Mouse (Mus musculus) neural tube, embryonic 11.5 days (tissue): ENCODE measurements around the gene Cacng5. TPM values are rescaled to one million over a fixed set of nuclear protein-coding genes. Genes with fewer than 3 reads are reported as not detected.

ENCODE experiments used
- ATAC-seq: fragments of 200-750 bp; cut with Nextera tagmentation; 2 replicates; pipeline ENCODE4 v1.8.0; 2017; ENCODE audit warnings: moderate number of reproducible peaks, mild to moderate bottlenecking, moderate TSS enrichment, moderate library complexity; ENCODE audit not compliant: insufficient read depth, low FRiP score, low TSS enrichment
- DNase-seq: peaks from one replicate; pipeline ENCODE4 v3.0.0-alpha.2; 2015; ENCODE audit warnings: low spot score
- H3K27ac ChIP-seq: fragments of 300-500 bp; sonication (generic); 2 replicates; pipeline ENCODE4 v1.5.1; 2014; ENCODE audit warnings: low read depth, mild to moderate bottlenecking, low read length
- H3K27me3 ChIP-seq: fragments of 300-500 bp; sonication (generic); 2 replicates; pipeline ENCODE4 v1.6.1; 2014; ENCODE audit warnings: mild to moderate bottlenecking, low read length, mixed read lengths; ENCODE audit not compliant: control insufficient read depth, insufficient read depth
- H3K36me3 ChIP-seq: fragments of 300-500 bp; sonication (generic); 2 replicates; pipeline ENCODE4 v1.6.1; 2014; ENCODE audit warnings: mild to moderate bottlenecking, low read length, moderate library complexity, mixed read lengths; ENCODE audit not compliant: control insufficient read depth, insufficient read depth
- H3K4me1 ChIP-seq: fragments of 300-500 bp; sonication (generic); 2 replicates; pipeline ENCODE4 v1.6.1; 2014; ENCODE audit warnings: low read length, mixed read lengths; ENCODE audit not compliant: control insufficient read depth, insufficient read depth
- H3K4me2 ChIP-seq: fragments of 300-500 bp; sonication (generic); 2 replicates; pipeline ENCODE4 v1.6.1; 2014; ENCODE audit warnings: low read depth, mild to moderate bottlenecking, moderate library complexity
- H3K4me3 ChIP-seq: fragments of 300-500 bp; sonication (generic); 2 replicates; pipeline ENCODE4 v1.5.1; 2014; ENCODE audit warnings: low read depth, low read length
- H3K9ac ChIP-seq: fragments of 300-500 bp; sonication (generic); 2 replicates; pipeline ENCODE4 v1.6.1; 2014; ENCODE audit warnings: mild to moderate bottlenecking, low read length
- H3K9me3 ChIP-seq: fragments of 300-500 bp; sonication (generic); 2 replicates; pipeline ENCODE4 v1.6.1; 2016; ENCODE audit warnings: low read length; ENCODE audit not compliant: control insufficient read depth
- WGBS: fragments of 180-500 bp; shearing (Covaris S2); extraction: QIAGEN DNeasy Blood & Tissue Kit; methylation state at CpG from one replicate; pipeline ENCODE4 v1.1.7; 2014; 5-methylcytosine and 5-hydroxymethylcytosine counted together
- polyA plus RNA-seq: library from polyadenylated mRNA; unstranded; fragments of >200 nt; fragmentation: Nextera tagmentation; extraction: Ambion mirVana; gene quantifications from 2 replicates; pipeline ENCODE4 v1.2.1, GENCODE M21; 2014

Cacng5 gene
- polyA plus RNA-seq, 1 experiment from 2014 or later: 3.8 TPM

- Histone ChIP-seq H3K4me2 (no peak overlapping the region), H3K9ac (no peak overlapping the region), H3K4me1 (no peaks in the 10 kb centered on the region), H3K27me3 (no peaks in the 10 kb centered on the region), H3K36me3 (no peaks in the 10 kb centered on the region), H3K9me3 (no peaks in the 10 kb centered on the region), H3K4me3 (no peak overlapping the region), H3K27ac (no peak overlapping the region)
- WGBS: 89% methylated on average over 2 of the region's 2 CpGs
- ATAC-seq: no peak
- no peak for DNase-seq
These were observed 22.1 kb upstream of the Cacng5 start for GRCm38 (mm10) chr11:107936929-107937328.

- Histone ChIP-seq H3K4me1 (no peaks in the 10 kb centered on the region), H3K9ac (no peak overlapping the region), H3K4me3 (no peak overlapping the region), H3K27ac (no peak overlapping the region), H3K4me2 (no peak overlapping the region), H3K9me3 (no peaks in the 10 kb centered on the region), H3K36me3 (no peaks in the 10 kb centered on the region), H3K27me3 (no peaks in the 10 kb centered on the region)
- WGBS: 75% methylated on average over 7 of the region's 7 CpGs
- DNase-seq (no peak), ATAC-seq (no peak)
These were observed 16.9 kb upstream of the Cacng5 start for GRCm38 (mm10) chr11:107931721-107932120.

- DNase-seq: no peak
- 90% methylated on average over 11 of the region's 11 CpGs for WGBS
These were observed 16.4 kb upstream of the Cacng5 start for GRCm38 (mm10) chr11:107931288-107931687.

GRCm38 (mm10) chr11:107929712-107930111 is 14.9 kb upstream of the Cacng5 start:
- no peaks in the 10 kb centered on the region for H3K27me3 ChIP-seq
- no peak overlapping the region for H3K9ac ChIP-seq
- H3K4me1 ChIP-seq: no peaks in the 10 kb centered on the region
- no peaks in the 10 kb centered on the region for H3K9me3 ChIP-seq
- no peak overlapping the region for H3K4me3 ChIP-seq
- WGBS: 59% methylated on average over 3 of the region's 3 CpGs
- DNase-seq (no peak), ATAC-seq (no peak)
- no peak overlapping the region for H3K27ac ChIP-seq
- no peaks in the 10 kb centered on the region for H3K36me3 ChIP-seq
- no peak overlapping the region for H3K4me2 ChIP-seq

More at GRCm38 (mm10) chr11:107931288-107931687, 16.4 kb upstream of the Cacng5 start:
- Histone ChIP-seq H3K4me2 (no peak overlapping the region), H3K4me3 (no peak overlapping the region), H3K9ac (no peak overlapping the region), H3K36me3 (no peaks in the 10 kb centered on the region), H3K27ac (no peak overlapping the region), H3K27me3 (no peaks in the 10 kb centered on the region), H3K9me3 (no peaks in the 10 kb centered on the region), H3K4me1 (no peaks in the 10 kb centered on the region)
- ATAC-seq: no peak

GRCm38 (mm10) chr11:107919852-107920508 is 5.1 kb upstream of the Cacng5 start:
- ATAC-seq: no peak
- Histone ChIP-seq H3K9ac (no peak overlapping the region), H3K27ac (no peak overlapping the region), H3K4me1 (no peaks in the 10 kb centered on the region; the same call in 1 of the 2 replicates), H3K9me3 (no peaks in the 10 kb centered on the region), H3K27me3 (no peaks in the 10 kb centered on the region), H3K36me3 (no peaks in the 10 kb centered on the region), H3K4me2 (no peak overlapping the region), H3K4me3 (no peak overlapping the region)
- 48% methylated on average over 16 of the region's 16 CpGs for WGBS
- peak; percentile 42 for DNase-seq

GRCm38 (mm10) chr11:107917721-107918235 is 2.9 kb upstream of the Cacng5 start:
- no peak overlapping the region for H3K9ac ChIP-seq
- ATAC-seq (no peak), DNase-seq (peak; percentile 21)
- H3K4me2 ChIP-seq: no peak overlapping the region
- H3K4me1 ChIP-seq: no peaks in the 10 kb centered on the region; the same call in 1 of the 2 replicates
- no peak overlapping the region for H3K4me3 ChIP-seq
- H3K9me3 ChIP-seq: no peaks in the 10 kb centered on the region
- H3K36me3 ChIP-seq: no peaks in the 10 kb centered on the region
- 61% methylated on average over 9 of the region's 9 CpGs for WGBS
- H3K27ac ChIP-seq: no peak overlapping the region
- peaks cover 12% of the 10 kb centered on the region for H3K27me3 ChIP-seq

GRCm38 (mm10) chr11:107913317-107913716 is 1.5 kb downstream of the Cacng5 start:
- no peak for ATAC-seq
- WGBS: 60% methylated on average over 3 of the region's 3 CpGs

GRCm38 (mm10) chr11:107905364-107905763 is 9.5 kb downstream of the Cacng5 start:
- H3K27me3 ChIP-seq: no peaks in the 10 kb centered on the region
- 75% methylated on average over 9 of the region's 9 CpGs for WGBS
- no peak overlapping the region for H3K27ac ChIP-seq
- no peaks in the 10 kb centered on the region for H3K36me3 ChIP-seq
- H3K9me3 ChIP-seq: no peaks in the 10 kb centered on the region
- no peak overlapping the region for H3K4me2 ChIP-seq
- no peaks in the 10 kb centered on the region for H3K4me1 ChIP-seq
- no peak overlapping the region for H3K4me3 ChIP-seq
- H3K9ac ChIP-seq: no peak overlapping the region
- DNase-seq (no peak), ATAC-seq (no peak)

More at GRCm38 (mm10) chr11:107913317-107913716, 1.5 kb downstream of the Cacng5 start:
- DNase-seq: no peak
- no peak overlapping the region for H3K9ac ChIP-seq
- H3K4me2 ChIP-seq: no peak overlapping the region
- H3K4me3 ChIP-seq: no peak overlapping the region
- no peak overlapping the region for H3K27ac ChIP-seq
- peaks cover 12% of the 10 kb centered on the region for H3K27me3 ChIP-seq
- H3K9me3 ChIP-seq: no peaks in the 10 kb centered on the region
- H3K36me3 ChIP-seq: no peaks in the 10 kb centered on the region
- H3K4me1 ChIP-seq: no peaks in the 10 kb centered on the region; the same call in 1 of the 2 replicates

GRCm38 (mm10) chr11:107903966-107904605 is 10.8 kb downstream of the Cacng5 start:
- H3K4me3 ChIP-seq: no peak overlapping the region
- no peaks in the 10 kb centered on the region for H3K4me1 ChIP-seq
- no peak overlapping the region for H3K9ac ChIP-seq
- no peaks in the 10 kb centered on the region for H3K36me3 ChIP-seq
- no peak overlapping the region for H3K4me2 ChIP-seq
- ATAC-seq (no peak), DNase-seq (no peak)
- WGBS: 41% methylated on average over 4 of the region's 4 CpGs
- H3K9me3 ChIP-seq: no peaks in the 10 kb centered on the region
- H3K27me3 ChIP-seq: no peaks in the 10 kb centered on the region
- H3K27ac ChIP-seq: no peak overlapping the region
